Mouse (Mus musculus) E14TG2a.4 (cell line): Measurements from ENCODE around the gene Phf20.

ENCODE experiments used
- CTCF ChIP-seq: conservative IDR thresholded peaks from 2 replicates; pipeline ENCODE4 v1.5.1; 2014; ENCODE audit warnings: low read length
- POU5F1 ChIP-seq: IDR thresholded peaks from 2 replicates; pipeline ENCODE4 v1.6.1; 2014; ENCODE audit warnings: low read length, borderline replicate concordance

GRCm38 (mm10) chr2:156310455-156310854 is 114.2 kb downstream of the Phf20 start:
- no peak for TF ChIP-seq CTCF
- no peak for TF ChIP-seq POU5F1
